Mouse (Mus musculus) intestine, postnatal 0 days (tissue): Measurements from ENCODE around the gene Gm13272. TPM values are rescaled to one million over a fixed set of nuclear protein-coding genes. Genes with fewer than 3 reads are reported as not detected.
"Not testable (repeated sequence)": the region's sequence is repeated elsewhere in the genome, so short reads cannot be mapped to it uniquely, and the experiment has no call there.

Experiments used
- ATAC-seq: fragments of 200-750 bp; cut with Nextera tagmentation; 2 replicates; pipeline ENCODE4 v1.8.0; 2017; ENCODE audit warnings: mild to moderate bottlenecking, moderate TSS enrichment, moderate library complexity
- H3K27ac ChIP-seq: fragments of 300-500 bp; sonication (generic); 2 replicates; pipeline ENCODE4 v1.5.1; 2014; ENCODE audit warnings: mild to moderate bottlenecking, low read depth, low read length, moderate library complexity
- H3K27me3 ChIP-seq: fragments of 300-500 bp; sonication (generic); replicated peaks from 2 replicates; pipeline ENCODE4 v1.6.1; 2014; ENCODE audit warnings: low read length, mixed read lengths; ENCODE audit not compliant: control insufficient read depth, insufficient read depth
- H3K36me3 ChIP-seq: fragments of 300-500 bp; sonication (generic); 2 replicates; pipeline ENCODE4 v1.6.1; 2014; ENCODE audit warnings: mild to moderate bottlenecking, moderate library complexity; ENCODE audit not compliant: control insufficient read depth, insufficient read depth
- H3K4me1 ChIP-seq: fragments of 300-500 bp; sonication (generic); replicated peaks from 2 replicates; pipeline ENCODE4 v1.6.1; 2014; ENCODE audit warnings: antibody characterized with exemption, low read length, mixed read lengths; ENCODE audit not compliant: control insufficient read depth, insufficient read depth
- H3K4me2 ChIP-seq: fragments of 300-500 bp; sonication (generic); replicated peaks from 2 replicates; pipeline ENCODE4 v1.6.1; 2014; ENCODE audit warnings: low read depth, mild to moderate bottlenecking, moderate library complexity
- H3K4me3 ChIP-seq: fragments of 300-500 bp; sonication (generic); 2 replicates; pipeline ENCODE4 v1.5.1; 2014; ENCODE audit warnings: low read depth, low read length
- H3K9ac ChIP-seq: fragments of 300-500 bp; sonication (generic); 2 replicates; pipeline ENCODE4 v1.6.1; 2014; ENCODE audit warnings: mild to moderate bottlenecking, low read depth, low read length
- H3K9me3 ChIP-seq: fragments of 300-500 bp; sonication (generic); 2 replicates; pipeline ENCODE4 v1.6.1; 2016; ENCODE audit warnings: mixed run types; ENCODE audit not compliant: control insufficient read depth
- CTCF ChIP-seq: sonication (generic); IDR thresholded peaks from 2 replicates; pipeline ENCODE4 v1.5.1; 2016; ENCODE audit warnings: low read depth, mild to moderate bottlenecking, control low read depth, antibody characterized with exemption, moderate library complexity
- WGBS: fragments of 180-500 bp; shearing (Covaris S2); extraction: QIAGEN DNeasy Blood & Tissue Kit; methylation state at CpG from one replicate; pipeline ENCODE4 v1.1.7; 2014; 5-methylcytosine and 5-hydroxymethylcytosine counted together
- polyA plus RNA-seq: library from polyadenylated mRNA; unstranded; fragments of >200 nt; fragmentation: Nextera tagmentation; extraction: Ambion mirVana; gene quantifications from 2 replicates; pipeline ENCODE4 v1.2.1, GENCODE M21; 2015

Gm13272 gene
- polyA plus RNA-seq, 1 experiment from 2014 or later = not detected

DNA sequence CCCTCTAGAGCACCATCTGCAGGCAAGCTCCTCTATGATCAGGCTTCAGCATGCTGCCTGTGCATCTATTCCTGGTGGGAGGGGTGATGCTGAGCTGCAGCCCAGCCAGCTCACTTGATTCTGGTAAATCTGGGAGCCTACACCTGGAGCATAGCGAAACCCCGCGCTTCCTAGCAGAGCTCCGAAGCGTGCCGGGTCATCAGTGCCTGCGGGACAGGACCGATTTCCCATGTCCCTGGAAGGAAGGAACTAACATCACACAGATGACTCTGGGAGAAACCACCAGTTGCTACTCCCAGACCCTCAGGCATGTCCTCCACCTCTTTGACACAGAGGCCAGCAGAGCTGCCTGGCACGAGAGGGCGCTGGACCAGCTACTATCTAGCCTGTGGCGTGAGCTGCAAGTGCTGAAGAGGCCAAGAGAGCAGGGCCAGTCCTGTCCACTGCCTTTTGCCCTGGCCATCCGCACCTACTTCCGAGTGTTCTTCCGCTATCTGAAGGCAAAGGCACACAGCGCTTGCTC, 24.8 kb upstream of the Gm13272 start, which contains the start of gene Gm13271:
Gm13271 (plus strand) TSS at position 51 of the 523 bp plus-strand sequence.
- H3K4me2 ChIP-seq, H3K9ac ChIP-seq, H3K9me3 ChIP-seq, H3K36me3 ChIP-seq, ATAC-seq, H3K4me3 ChIP-seq, H3K27ac ChIP-seq, H3K27me3 ChIP-seq, H3K4me1 ChIP-seq: not testable (repeated sequence)
- 75% methylated on average over 14 of the region's 15 CpGs for WGBS
- peak; percentile 17; the same call in 1 of the 2 replicates for TF ChIP-seq CTCF

DNA sequence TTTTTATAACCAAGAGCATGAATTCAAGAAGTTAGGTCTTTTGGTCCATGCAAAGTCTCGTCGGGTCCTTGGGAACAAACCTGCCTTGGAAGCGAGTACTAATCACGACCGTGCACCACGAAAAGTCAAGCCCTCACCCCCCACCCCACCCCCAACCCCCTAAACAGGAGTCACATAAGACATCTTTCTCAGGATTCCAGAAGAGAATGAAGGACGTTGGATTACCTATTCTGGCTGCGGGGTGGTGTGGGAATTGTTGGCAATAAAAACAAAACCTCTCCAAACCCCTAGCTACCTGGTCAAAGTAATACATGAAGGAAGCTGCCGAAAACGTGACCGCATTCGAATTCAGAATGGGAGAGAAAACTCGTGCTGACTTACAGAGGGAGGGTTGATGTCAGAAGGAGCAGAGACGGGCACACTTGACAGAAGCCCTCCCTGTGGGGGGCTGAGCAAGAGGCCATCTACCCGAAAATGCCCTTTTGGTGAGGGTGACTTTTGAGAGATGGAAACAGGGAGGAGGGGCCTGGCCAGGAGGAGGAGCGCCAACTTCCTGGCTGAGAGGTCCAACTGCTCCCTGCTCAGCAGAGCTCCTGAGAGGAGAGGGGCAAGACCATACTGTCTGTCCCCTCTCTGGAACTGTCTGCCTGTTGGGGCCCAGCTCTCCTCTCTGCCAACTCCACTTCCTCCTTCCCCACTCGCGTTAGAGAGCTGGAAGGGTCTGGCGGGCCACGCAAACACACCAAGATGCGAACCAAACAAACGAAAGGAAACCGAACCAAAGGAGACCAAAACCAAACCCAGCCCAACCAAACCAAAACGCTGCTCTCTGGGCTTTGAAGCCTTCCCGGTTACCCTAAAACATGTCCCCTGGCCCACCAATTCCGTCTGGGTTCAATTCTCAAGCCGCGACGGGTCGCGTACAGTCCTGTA, 22.8 kb upstream of the Gm13272 start:
- peak overlapping the region; percentile 91 for H3K27ac ChIP-seq
- peak overlapping the region; percentile 85 for H3K4me2 ChIP-seq
- 9% methylated on average over 28 of the region's 31 CpGs for WGBS
- H3K9me3 ChIP-seq, ATAC-seq, H3K27me3 ChIP-seq, H3K4me1 ChIP-seq, H3K36me3 ChIP-seq: not testable (repeated sequence)
- H3K9ac ChIP-seq = peak overlapping the region; percentile 68
- H3K4me3 ChIP-seq = peak overlapping the region; percentile 48

DNA sequence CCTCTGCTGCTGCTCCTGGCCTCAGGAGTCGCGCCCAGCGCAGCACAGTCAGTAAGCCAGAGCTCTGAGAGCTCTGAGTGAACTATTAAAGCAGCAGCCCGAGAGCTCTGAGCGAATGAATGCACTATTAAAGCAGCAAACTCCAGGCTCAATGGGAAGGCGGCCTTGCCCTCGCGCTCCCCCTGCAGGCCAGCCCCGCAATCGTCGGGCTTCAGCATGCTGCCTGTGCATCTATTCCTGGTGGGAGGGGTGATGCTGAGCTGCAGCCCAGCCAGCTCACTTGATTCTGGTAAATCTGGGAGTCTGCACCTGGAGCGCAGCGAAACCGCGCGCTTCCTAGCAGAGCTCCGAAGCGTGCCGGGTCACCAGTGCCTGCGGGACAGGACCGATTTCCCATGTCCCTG, 22.0 kb upstream of the Gm13272 start:
- H3K36me3 ChIP-seq, H3K27me3 ChIP-seq, H3K4me1 ChIP-seq, H3K9me3 ChIP-seq: not testable (repeated sequence)
- peak overlapping the region; percentile 85 for H3K4me2 ChIP-seq
- peak overlapping the region; percentile 91; the same call in 1 of the 2 replicates for H3K27ac ChIP-seq
- H3K4me3 ChIP-seq = peak overlapping the region; percentile 48
- TF ChIP-seq CTCF = peak; percentile 77
- WGBS = 0% methylated on average over 18 of the region's 21 CpGs
- H3K9ac ChIP-seq = peak overlapping the region; percentile 68; the same call in 1 of the 2 replicates
- peak; percentile 100 for ATAC-seq

DNA sequence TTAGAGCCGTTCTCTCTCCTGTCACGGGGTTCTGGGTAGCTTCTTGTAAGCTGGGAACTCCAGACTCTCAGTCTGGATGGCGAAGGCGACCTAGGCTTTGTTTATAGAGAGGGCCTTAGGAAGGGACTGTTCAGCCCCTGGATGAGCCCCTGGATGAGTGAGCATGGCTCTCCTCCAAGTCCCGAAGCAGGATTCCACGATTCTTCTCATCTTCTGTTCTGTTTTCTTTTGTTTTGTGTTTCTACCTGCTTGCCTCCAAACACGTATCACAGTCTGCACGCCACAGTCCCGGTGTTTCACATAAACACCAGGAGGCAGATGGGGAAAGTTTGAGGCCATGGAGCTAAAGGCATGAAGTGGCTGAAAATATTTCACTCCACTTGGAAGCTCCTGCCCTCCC, 20.9 kb upstream of the Gm13272 start:
- H3K4me2 ChIP-seq, H3K4me3 ChIP-seq, H3K9ac ChIP-seq, H3K27ac ChIP-seq, H3K27me3 ChIP-seq, H3K4me1 ChIP-seq, H3K36me3 ChIP-seq, H3K9me3 ChIP-seq, ATAC-seq: not testable (repeated sequence)
- 85% methylated on average over 7 of the region's 9 CpGs for WGBS

DNA sequence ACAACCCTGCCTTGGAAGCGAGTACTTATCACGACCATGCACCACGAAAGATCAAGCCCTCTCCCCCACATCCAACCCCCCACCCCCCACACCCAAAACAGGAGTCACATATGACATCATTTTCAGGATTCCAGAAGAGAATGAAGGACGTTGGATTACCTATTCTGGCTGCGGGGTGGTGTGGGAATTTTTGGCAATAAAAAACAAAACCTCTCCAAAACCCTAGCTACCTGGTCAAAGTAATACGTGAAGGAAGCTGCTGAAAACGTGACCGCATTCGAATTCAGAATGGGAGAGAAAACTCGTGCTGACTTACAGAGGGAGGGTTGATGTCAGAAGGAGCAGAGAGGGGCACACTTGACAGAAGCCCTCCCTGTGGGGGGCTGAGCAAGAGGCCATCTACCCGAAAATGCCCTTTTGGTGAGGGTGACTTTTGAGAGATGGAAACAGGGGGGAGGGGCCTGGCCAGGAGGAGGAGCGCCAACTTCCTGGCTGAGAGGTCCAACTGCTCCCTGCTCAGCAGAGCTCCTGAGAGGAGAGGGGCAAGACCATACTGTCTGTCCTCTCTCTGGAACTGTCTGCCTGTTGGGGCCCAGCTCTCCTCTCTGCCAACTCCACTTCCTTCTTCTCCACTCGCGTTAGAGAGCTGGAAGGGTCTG, 19.9 kb upstream of the Gm13272 start, which contains the start of gene Gm13283:
Gm13283 (plus strand) TSS at position 510 of the 659 bp plus-strand sequence.
- H3K9me3 ChIP-seq, H3K36me3 ChIP-seq, H3K27me3 ChIP-seq, H3K9ac ChIP-seq, H3K4me1 ChIP-seq, ATAC-seq: not testable (repeated sequence)
- peak within 1 kb of the TSS; percentile 54; the same call in 1 of the 2 replicates for H3K27ac ChIP-seq
- WGBS = 36% methylated on average over 6 of the region's 14 CpGs
- peak within 1 kb of the TSS; percentile 52 for H3K4me2 ChIP-seq
- peak within 1 kb of the TSS; percentile 24 for H3K4me3 ChIP-seq

DNA sequence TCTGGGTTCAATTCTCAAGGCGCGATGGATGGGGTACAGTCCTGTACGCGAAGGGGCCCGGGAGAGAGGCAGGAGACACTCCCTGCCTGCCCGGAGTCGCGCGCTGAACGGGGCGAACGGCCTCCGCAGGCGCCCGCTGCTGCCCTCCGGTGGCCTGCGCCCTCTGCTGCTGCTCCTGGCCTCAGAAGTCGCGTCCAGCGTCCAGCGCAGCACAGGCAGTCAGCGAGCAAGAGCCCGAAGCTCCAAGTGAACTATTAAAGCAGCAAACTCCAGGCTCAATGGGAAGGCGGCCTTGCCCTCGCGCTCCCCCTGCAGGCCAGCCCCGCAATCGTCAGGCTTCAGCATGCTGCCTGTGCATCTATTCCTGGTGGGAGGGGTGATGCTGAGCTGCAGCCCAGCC, 19.2 kb upstream of the Gm13272 start:
- Histone ChIP-seq H3K27ac (peak overlapping the region; percentile 54; the same call in 1 of the 2 replicates), H3K4me3 (peak overlapping the region; percentile 24), H3K4me2 (peak overlapping the region; percentile 52)
- not testable (repeated sequence) for H3K9ac ChIP-seq, H3K27me3 ChIP-seq, H3K4me1 ChIP-seq, H3K9me3 ChIP-seq, H3K36me3 ChIP-seq, ATAC-seq
- TF ChIP-seq CTCF = peak; percentile 76
- 2% methylated on average over 19 of the region's 28 CpGs for WGBS
